Mouse (Mus musculus) liver, adult 2 months (tissue): ENCODE data around the gene Washc1. TPM values are rescaled to one million over a fixed set of nuclear protein-coding genes. Genes with fewer than 3 reads are reported as not detected.

Experiments
- polyA plus RNA-seq: library from polyadenylated mRNA; depleted of rRNA; stranded (reverse); fragments of >200 nt; gene quantifications from 2 replicates; pipeline ENCODE4 v1.2.3, GENCODE M21; 2012; rRNA removed
- total RNA-seq: library from RNA; depleted of rRNA; stranded (reverse); fragments of >200 nt; gene quantifications from 2 replicates; pipeline ENCODE4 v1.2.3, GENCODE M21; 2014; rRNA removed

Washc1 gene
- total and polyA plus RNA-seq, 2 experiments: 10.1 to 24.9 TPM

Other genes with a start within 250 kb of the Washc1 start
- 14.3 and 14.5 TPM in 2 replicates for gene Ralbp1, start 225.7 kb upstream of the Washc1 start, total RNA-seq
- gene Ralbp1, start 225.7 kb upstream of the Washc1 start, polyA plus RNA-seq: 10.2 and 10.3 TPM in 2 replicates
- gene Twsg1, start 160.3 kb upstream of the Washc1 start, total RNA-seq: 21.2 and 23.3 TPM in 2 replicates
- 16.3 and 18.4 TPM in 2 replicates for gene Twsg1, start 160.3 kb upstream of the Washc1 start, polyA plus RNA-seq
- gene Ankrd12, start 34.5 kb upstream of the Washc1 start, total RNA-seq: 8.2 and 10.3 TPM in 2 replicates
- 0.71 and 0.87 TPM in 2 replicates for gene Ankrd12, start 34.5 kb upstream of the Washc1 start, polyA plus RNA-seq
- gene Ndufv2, start 10.0 kb upstream of the Washc1 start, total RNA-seq: 154 and 180 TPM in 2 replicates
- 55.9 and 60.7 TPM in 2 replicates for gene Ndufv2, start 10.0 kb upstream of the Washc1 start, polyA plus RNA-seq
- 3.4 and 6.3 TPM in 2 replicates for gene Ddx11, start 12.0 kb downstream of the Washc1 start, total RNA-seq
- gene Ddx11, start 12.0 kb downstream of the Washc1 start, polyA plus RNA-seq: 2.4 and 5.1 TPM in 2 replicates